Mouse (Mus musculus) c-Kit-positive CD71-negative TER-119-negative erythroid progenitor cells, embryonic 14.5 days (primary cell): ENCODE results near the gene Spcs2.
"Not testable (repeated sequence)": the region's sequence is repeated elsewhere in the genome, so short reads cannot be mapped to it uniquely, and the experiment has no call there.

Experiments used
- DNase-seq: peaks from one replicate; pipeline ENCODE4 v3.0.0-alpha.2; 2013; ENCODE audit warnings: low read depth

Spcs2 gene

DNA sequence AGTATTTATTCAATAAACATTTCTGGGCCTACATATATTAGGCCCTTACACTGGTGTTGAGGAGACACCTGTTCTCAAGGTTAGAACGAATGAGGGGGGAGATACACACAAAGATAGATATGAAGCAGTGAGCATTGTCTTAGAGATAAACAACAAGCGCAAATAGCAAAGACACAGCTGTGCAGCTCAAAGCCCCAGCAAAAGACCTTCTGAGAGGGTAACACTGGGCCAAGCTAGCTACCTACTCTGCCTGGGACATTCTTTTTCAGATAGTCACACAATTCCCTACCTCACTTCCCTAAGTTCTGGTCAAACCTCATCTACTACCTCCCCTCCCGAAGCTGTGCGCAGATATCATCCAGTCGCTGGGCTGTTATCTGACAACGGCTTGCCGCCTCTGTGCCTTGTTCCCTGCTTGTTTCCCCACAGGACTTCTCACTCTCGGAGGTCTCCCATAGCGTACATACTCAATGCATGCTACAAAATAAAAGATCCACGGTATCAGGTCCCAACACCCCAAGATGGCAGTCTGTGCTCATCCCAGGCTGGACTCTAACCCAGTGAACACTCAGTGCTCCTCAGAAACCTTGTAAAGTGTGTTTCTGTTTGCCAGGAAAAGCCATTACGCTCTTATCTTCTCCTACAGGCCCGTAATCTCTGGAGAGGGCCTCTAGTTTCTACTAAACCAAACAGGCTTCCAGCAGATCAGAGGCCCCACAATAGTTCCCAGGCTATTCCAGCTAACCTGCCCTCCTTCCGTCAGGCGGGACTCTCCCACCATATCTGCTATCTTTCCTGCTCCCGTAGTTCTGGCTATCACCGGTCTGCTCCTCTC is 38.4 kb downstream of the Spcs2 start:
- no peak for DNase-seq

DNA sequence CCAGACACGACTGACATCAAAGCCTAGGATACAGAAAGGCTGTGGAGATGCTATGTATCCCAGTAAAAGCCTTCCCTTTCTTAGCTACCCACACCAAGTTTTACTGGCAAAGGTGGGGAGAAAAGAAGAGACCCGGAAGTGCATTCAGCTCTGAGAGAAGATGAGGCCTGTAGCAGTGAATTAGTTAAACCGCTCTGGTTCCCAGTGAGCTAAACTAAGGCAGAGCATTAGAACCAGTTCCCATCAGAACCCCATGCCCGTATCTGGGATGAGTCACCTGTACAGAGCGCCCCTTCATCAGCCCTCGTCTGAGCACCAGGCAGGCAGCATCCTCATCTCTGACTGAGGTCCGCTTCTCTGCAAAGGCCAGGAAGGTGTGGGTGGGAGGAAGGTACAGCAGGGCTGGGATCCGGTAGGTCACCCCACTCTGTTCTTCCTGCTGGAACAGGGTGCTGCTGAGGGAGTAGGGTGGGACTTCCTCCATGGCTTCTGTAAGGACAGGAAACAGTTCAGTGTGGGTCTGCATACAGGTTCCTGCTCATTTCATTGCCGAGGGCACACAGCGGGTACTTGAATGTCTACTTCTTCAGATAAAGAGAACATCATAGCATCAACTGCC is 40.1 kb downstream of the Spcs2 start:
- DNase-seq, result no peak

DNA sequence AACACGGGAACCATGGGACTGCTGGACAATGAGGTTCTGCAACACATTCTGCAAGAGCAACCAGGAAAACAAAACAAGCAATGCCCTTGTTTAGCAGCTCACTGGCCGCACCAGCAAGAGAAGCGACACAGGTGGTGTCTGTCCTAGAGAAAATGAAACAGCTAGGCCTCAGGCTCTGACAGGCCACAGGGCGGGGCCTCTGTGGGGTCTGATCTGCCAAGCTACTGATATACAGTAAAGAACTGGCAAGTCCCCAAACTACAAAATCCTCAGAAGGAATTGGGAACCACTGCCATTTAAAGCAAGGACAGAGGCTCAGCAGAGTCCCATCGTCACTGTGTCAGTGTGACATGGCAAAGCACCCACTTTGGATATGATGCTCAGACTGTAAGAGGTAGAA is 40.8 kb downstream of the Spcs2 start:
- DNase-seq, result no peak

DNA sequence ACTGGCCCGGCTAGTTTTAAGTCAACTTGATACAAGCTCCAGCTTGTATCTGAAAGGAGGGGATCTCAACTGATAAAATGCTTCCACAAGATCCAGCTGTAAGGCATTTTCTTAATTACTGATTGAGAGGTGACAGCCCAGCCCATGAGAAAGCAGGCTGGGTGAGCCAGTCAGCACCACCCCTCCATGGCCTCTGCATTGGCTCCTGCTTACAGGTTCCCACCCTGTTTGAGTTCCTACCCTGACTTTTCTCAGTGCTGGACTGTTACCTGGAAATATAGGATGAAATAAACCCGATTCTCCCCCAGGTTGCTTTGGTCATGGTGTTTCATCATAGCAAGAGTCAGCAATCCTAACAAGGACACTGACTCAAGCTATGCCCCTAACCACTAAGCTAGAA is 41.3 kb downstream of the Spcs2 start:
- no peak for DNase-seq

DNA sequence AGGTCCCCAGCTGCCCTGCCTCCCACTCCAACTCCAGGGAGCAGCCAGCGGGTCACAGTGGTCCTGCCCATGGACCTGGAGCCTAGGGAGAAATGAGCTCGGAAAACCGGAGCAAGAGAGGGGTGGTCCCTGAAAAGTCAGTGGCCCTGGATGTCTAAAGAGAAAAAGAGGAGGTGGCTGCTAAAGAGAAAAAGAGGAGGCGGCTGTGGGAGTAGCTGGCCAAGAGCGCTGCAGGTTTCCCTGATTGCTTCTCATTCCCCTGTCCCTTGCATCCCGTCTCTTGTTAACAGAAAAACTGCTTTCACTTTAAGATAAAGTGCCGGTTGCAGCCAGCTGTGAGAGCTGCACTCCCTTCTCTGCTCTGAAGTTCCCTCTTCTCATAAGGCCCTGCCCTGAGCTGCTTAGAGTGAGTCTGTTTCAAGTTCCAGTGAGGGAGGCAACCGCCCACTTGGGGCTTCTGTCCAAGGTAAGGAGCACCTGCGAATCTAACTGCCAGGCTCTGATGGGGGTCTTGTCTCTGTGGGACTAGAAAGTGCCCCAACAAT is 45.0 kb downstream of the Spcs2 start:
- not testable (repeated sequence) for DNase-seq

DNA sequence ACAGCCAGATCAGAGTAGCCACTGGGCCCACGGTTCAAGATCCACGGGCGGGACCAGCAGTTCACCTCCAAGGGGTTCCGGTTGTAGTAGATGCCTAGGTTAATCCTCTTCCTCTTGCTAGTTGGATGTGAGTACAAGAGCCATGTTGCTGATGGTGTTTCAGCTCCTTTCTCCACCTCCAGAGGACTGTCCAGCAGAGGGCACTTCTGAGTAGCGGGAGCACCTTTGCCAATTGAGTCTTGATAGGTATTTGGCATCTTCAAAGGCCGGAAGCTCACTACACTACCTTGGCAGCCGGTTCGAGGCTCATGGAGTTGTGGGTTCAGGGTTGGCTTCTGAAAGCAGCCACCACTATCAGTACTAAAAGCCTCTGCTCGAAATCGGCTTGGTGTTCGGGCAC is 49.9 kb downstream of the Spcs2 start:
- no peak for DNase-seq

DNA sequence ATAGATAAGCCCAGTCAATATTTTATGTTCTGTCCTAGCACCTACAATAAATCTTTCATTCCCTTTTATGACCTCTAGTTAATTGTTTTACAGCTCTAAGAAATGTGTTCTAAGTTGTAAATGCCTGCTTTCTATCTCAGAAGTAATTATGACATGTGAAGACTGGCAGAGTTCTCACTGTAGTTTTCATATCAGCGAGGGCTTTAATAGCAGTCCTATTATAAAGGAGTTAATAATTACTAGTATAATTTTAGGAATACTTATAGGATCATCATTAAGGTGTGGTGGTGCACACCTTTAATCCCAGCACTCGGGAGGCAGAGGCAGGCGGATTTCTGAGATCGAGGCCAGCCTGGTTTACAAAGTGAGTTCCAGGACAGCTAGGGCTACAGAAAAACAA is 51.6 kb downstream of the Spcs2 start:
- no peak for DNase-seq

DNA sequence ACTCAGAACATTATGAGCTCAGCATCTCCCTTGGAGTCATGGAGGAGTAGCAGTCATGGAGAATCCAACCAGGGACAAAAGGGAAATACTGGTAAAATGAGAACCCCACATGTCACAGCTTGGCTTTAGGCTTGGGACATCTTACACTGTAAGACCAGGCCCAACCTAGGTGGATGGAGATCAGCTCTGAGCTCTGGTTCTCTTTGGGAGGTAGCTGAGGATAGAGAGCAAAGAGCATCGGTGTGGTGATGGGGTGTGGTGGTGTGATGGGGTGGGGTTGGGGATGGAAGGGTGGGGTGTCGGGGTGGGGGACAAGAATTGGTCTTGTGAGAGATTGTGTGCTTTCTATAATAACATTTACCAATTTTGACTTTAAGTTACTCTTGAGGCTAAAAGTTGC is 52.4 kb downstream of the Spcs2 start:
- no peak for DNase-seq

DNA sequence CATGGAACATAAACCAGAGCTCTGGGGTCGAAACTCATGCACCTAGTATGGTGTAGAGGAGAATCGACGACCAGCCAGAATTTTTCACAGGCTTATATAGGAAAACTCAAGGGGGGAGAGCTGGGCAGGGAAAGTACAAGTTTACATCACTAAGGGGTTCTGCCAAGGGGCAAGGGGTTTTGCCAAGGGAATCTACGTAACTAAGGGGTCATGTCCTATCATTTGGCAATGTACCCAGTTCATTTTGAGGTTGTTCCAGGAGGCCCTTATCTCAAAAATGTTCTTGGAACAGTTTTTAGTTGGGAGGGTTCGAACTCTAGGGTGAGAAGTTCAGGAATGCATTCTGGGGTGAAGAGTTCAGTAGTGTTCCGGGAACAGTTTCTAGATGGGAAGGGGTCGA is 56.2 kb downstream of the Spcs2 start:
- not testable (repeated sequence) for DNase-seq

DNA sequence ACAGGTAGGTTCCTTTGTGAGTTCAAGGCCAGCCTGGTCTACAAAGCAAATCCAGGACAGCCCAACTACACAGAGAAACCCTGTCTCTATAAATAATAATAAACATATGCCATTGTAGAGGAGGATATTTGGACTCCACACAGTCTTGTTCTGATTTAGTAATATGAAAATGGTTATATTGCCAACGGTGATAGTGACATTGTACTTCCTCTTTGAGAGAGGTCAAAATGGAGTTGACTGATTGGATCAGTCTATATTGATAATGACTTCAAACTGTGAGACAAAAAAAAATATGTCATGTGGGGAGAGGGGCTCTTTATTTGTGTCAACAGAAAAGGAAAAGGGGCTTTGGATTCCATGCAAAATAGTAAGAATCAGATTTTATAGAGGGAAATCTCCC is 57.9 kb downstream of the Spcs2 start:
- no peak for DNase-seq

DNA sequence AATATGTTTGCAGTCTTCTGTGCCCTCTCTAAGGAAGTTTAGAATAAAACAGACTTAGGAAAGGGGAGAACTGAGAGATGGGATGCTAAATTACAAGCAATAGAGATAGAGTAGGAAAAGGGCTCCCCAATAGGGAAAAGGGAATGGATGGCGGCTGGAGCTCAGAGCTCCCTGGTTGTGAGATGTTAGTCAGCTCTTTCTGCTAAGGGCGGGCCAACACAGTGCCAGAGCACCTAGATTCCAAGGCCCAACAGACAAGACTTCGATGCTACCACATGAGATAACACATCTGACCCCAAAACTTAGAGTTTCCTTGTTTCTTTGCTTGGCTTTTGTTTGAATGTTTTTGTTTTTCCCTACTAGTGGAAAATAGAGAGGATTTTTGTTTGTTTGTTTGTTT is 59.2 kb downstream of the Spcs2 start:
- DNase-seq, result not testable (repeated sequence)

DNA sequence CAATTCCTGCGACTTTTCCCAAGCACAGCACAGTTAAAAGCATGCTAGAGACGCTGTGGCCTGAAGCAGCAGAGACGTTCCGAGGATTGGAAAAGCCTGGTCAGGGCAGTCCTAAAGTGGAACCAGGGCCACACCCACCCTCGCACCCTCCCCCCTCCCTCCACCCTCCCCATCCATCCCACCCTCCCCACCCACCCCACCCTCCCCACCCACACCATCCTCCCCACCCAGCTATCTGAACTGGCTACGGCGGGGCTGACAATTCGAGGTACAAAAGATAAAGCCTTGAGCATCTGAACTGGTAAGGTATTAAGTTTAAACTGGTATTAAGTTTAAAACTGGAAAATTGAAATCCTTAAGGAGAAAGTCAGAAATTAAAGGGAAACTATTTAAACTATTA is 59.7 kb downstream of the Spcs2 start:
- DNase-seq, result no peak

DNA sequence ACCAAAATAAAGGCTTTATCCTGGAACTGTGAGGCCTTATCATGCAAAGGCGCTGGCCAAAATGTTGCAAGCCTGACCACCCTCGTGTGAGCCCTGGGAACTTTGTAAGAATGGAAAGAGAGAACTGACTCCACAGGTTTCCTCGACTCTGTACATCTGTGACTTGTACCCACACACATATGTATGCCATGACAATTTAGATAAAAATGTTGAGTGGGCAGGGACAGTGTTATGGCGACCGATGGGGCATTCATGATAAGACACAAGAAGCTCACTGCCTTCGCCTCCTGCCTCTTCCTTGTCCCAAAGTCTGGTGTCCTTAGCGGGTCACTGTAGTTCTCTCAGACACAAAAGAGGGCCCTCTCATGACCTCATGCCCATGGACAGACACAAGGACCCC is 64.1 kb downstream of the Spcs2 start:
- DNase-seq, result no peak

DNA sequence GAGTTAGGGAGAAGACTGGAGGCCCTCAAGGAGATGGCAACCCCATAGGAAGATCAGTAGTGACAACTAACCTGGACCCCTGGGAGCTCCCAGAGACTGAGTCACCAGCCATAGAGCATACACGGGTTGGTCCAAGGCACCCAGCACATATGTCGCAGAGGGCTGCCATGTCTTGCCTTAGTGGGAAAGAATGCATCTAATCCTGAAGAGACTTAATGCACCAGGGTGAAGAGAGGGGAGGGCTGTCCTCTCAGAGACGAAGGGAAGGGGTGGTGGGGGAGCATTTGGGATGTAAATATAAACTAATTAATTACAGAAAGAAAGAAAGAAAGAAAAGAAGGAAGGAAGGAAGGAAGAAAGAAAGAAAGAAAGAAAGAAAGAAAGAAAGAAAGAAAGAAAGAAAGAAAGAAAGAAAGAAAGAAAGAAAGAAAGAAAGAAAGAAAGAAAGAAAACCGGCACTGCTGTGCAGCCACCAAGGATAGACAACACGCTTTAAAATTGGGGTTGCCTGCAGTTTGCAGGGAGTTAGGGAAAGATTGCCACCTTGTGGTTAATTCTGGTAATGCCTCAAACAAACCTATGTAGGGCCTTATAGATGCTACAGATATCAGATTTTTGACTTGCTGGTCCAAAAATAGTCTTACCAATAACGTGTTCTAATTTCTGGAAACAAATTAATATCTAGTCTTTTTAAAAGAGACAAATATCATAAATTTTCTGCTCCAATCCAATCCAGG is 65.2 kb downstream of the Spcs2 start:
- peak; percentile 79 for DNase-seq

DNA sequence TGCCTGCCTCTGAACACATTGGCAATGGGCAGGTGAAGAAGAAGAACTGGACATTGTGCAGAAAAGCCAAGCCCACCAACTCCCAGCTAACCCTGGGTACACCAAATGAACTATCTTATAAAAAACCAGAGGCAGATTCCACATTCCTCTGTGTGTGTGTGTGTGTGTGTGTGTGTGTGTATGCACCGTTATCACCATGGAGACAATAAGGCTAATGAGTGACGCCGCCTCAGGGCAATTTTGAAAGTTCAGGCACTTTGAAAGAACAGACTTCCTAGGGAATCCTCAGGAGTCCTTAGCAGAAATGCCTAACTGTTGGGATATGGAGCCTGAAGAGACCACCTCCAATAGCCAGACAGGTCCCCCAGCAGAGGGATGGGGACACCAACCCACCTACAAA is 66.0 kb downstream of the Spcs2 start:
- DNase-seq, result no peak

DNA sequence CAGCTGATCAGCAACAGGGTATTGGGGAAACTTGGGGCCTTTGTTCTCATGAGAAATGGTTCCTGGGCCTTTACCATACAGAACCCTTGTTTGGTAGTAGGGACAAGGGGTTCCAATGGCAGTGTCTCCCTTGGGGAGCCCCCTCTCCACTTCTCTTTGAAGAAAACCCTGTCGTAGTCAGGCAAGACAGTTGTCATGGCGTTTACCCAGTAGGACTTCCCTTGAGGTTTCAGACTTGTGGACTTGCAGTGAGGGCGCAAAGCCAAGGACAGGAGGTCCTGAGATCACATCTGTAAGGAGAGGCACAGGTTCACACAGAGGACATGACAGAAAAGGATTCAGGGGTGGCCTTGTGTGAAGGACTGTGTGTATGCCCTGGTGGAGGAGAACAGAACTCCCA is 66.8 kb downstream of the Spcs2 start:
- DNase-seq, result no peak

DNA sequence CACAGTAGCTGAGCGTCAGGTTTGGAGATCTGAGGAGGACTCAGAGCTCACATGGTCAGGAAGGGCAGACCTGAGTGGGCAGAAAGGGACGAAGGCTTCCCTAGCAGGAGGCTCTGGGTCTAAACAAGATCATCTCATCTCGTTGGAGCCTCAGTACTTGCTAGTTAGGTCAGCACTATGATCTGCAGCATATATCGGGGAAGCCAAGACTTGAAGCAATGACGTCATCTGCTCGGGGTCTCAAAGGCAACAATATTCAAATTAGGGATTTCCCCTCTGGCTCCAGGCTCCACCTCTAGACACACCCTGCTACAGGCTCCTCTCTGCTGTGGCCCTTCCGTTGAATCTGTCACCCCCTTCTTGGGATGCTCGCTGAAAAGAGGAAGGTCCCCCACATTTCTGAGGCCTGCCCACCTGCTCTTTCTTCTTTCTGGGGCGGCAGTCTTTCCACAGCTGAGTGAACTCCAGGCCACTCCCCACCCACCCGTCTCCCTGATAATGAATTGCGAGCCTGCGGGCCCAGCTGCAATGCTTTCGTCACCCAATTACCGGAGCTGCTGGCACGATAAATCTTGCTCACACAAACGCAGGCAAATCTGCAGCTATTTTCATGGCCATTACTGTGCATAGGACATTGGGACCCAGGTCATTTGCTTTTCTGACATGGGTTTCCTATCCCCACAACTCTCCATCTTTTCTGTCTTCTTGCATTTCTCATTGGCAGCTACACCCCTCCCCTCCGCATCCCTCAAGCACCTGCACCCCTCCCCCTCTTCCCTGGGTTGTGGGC is 67.9 kb downstream of the Spcs2 start:
- DNase-seq, result no peak

DNA sequence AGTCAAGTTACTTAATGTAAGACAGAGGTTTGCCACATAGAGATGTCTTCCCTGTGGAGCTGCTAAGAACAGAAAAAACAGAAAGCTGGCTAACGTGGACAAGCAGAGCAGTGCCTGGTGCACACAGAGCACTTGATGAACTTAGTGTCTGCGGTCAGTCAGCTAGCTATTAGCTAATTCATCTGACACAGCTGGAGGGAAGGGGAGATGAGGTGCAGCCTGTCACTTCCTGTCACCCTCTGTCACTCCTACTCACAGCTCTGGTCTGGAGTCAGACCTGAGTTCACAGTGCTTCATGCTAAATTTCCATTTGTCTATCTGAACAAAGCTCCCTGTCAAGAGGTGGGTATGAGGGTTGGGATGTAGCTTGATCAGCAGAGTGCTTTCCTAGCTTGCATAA is 69.2 kb downstream of the Spcs2 start:
- DNase-seq, result no peak

DNA sequence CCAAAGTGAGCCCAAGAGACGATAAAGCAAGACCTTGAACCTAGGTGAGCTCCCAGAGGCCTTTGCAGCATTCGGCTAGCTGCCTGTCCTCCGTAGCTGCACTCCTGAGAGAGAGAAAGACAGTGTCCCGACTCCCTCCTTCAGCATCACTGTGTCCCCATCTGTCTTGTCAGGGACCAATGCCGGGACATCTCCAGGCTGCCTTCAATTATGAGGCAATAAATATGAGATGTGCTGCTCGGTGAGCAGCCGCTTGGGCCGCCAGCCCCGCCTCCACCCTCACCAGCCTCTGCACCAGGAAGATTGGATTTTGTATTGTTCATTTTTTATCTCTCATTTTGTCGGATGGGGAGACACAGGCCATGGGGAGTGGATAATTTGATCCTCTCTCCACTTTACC is 72.4 kb downstream of the Spcs2 start:
- DNase-seq, result no peak

DNA sequence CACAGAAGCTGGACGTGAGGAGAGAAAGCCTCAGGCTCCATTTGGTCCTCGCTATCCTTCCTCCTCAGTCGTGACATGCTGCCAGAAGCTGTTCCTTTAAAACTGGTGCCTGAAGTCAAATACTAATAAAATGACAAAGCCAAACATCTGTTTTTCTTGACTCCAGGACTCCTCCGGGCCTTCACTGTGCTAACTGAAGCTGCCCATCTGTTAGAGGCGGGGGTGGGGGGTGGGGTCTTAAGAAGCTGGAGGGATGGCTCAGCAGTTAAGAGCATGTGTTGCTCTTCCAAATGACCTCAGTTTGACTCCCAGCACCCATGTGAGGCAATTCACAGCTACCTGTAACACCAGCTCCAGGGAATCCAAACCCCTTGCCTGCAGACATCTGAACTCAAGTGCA is 74.7 kb downstream of the Spcs2 start:
- DNase-seq, result no peak

DNA sequence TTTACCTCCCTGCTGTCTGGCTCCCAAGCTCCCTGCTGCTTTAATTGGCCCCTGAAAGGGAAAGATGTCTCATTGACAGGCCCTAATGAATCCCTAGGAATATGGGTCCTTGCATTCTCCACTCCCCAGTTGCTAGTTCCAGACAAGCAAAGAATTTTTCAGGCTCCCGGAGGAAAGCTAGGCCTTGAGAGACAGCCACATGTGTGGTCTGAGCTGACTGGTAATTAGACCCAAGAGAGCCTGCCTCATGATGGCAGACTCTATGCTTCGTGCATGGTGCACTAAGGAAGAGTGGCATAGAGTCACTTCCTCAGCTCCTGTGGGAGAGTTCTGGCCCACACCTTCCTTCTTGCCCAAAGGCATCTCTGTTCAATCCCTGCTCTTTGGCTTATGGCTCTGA is 75.3 kb downstream of the Spcs2 start:
- no peak for DNase-seq
